ENCODE assay signal across 8 mouse cellular contexts in the genomic region with DNA sequence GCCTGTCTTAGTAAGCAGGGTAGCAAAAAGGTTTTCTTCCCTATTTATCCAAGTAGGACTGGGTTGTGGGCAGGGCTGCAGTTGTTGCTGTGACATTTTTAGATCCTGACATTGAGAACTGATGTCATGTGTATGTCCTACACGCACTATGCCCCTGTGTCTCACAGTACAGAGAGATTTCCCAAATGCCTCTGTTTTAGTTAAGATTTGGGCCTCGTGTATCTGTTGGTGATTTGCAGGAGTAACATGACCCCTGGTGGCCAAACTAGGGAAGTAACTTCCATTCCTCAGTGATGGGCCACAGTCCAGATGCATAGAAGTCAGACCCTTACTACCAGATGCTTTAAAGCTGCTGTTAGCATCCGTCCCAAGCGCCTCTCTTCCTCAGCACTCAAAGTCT. TPM values are rescaled to one million over a fixed set of nuclear protein-coding genes. Genes with fewer than 3 reads are reported as not detected.
DNase-seq lines count a peak whose midpoint lies in the region; ATAC-seq and TF ChIP-seq lines count a peak whose summit lies in the region.

No protein-coding gene starts in this region.

- no peaks in the 10 kb centered on the region for H3K36me3 ChIP-seq in forebrain, embryonic 12.5 days (replicated peaks)
- H3K36me3 ChIP-seq in limb, embryonic 13.5 days: no peaks in the 10 kb centered on the region
- no peaks in the 10 kb centered on the region for H3K36me3 ChIP-seq in neural tube, embryonic 11.5 days (ENCODE audit: control insufficient read depth, insufficient read depth, low read length)

- DNase-seq in 3134 (ENCODE audit: extremely low read depth, insufficient read length, low spot score): peak; percentile 42
- DNase-seq in B cell, adult 2 months: peak; percentile 77 to 81
- peak; percentile 90 for DNase-seq in brain, embryonic 14.5 days (ENCODE audit: low read depth)
- peak; percentile 83 for DNase-seq in induced T-regulatory cell, adult 2 months (ENCODE audit: low read depth)
- peak; percentile 63 for DNase-seq in neural tube, embryonic 11.5 days (ENCODE audit: low spot score)
- DNase-seq in ovary, postnatal 36 days (ENCODE audit: low spot score): no peak

- no peak overlapping the region for H3K4me2 ChIP-seq in forebrain, embryonic 12.5 days
- H3K4me2 ChIP-seq in limb, embryonic 13.5 days (replicated peaks): no peak overlapping the region
- no peak overlapping the region for H3K4me2 ChIP-seq in neural tube, embryonic 11.5 days (ENCODE audit: low read depth)

- 4% methylated on average over 4 of the region's 4 CpGs for WGBS in forebrain, embryonic 12.5 days
- whole genome bisulfite sequencing in limb, embryonic 13.5 days: 6% methylated on average over 4 of the region's 4 CpGs
- WGBS in neural tube, embryonic 11.5 days: 7% methylated on average over 4 of the region's 4 CpGs

- H3K4me3 ChIP-seq in forebrain, embryonic 12.5 days (replicated peaks): no peak overlapping the region
- H3K4me3 ChIP-seq in limb, embryonic 13.5 days: no peak overlapping the region
- H3K4me3 ChIP-seq in neural tube, embryonic 11.5 days (ENCODE audit: low read depth, low read length): no peak overlapping the region

- peaks cover 20% of the 10 kb centered on the region for H3K4me1 ChIP-seq in forebrain, embryonic 12.5 days
- peaks cover 17% of the 10 kb centered on the region for H3K4me1 ChIP-seq in limb, embryonic 13.5 days
- peaks cover 6% of the 10 kb centered on the region for H3K4me1 ChIP-seq in neural tube, embryonic 11.5 days (ENCODE audit: control insufficient read depth, insufficient read depth, low read length)

- no peak for TF ChIP-seq POLR2A in brain, embryonic 14.5 days (IDR thresholded peaks at IDR 0.05; ENCODE audit: borderline replicate concordance, extremely low read depth, insufficient read depth, insufficient read length, poor library complexity, severe bottlenecking)

- no peaks in the 10 kb centered on the region for H3K9me3 ChIP-seq in forebrain, embryonic 12.5 days
- no peaks in the 10 kb centered on the region for H3K9me3 ChIP-seq in limb, embryonic 13.5 days
- no peaks in the 10 kb centered on the region for H3K9me3 ChIP-seq in neural tube, embryonic 11.5 days (ENCODE audit: control insufficient read depth, low read length)

- no peak overlapping the region for H3K27ac ChIP-seq in forebrain, embryonic 12.5 days
- peak overlapping the region; percentile 22; the same call in 1 of the 2 replicates for H3K27ac ChIP-seq in limb, embryonic 13.5 days
- H3K27ac ChIP-seq in neural tube, embryonic 11.5 days (ENCODE audit: low read depth, low read length): no peak overlapping the region

- peak; percentile 5; the same call in 1 of the 2 replicates for ATAC-seq in forebrain, embryonic 12.5 days (ENCODE audit: low FRiP score)
- peak; percentile 18; the same call in 1 of the 2 replicates for ATAC-seq in limb, embryonic 13.5 days (ENCODE audit: low FRiP score, low read depth)
- no peak for ATAC-seq in neural tube, embryonic 11.5 days (ENCODE audit: insufficient read depth, low FRiP score, low TSS enrichment)

- peak; percentile 83; the same call in 1 of the 2 replicates for TF ChIP-seq CTCF in brain, embryonic 14.5 days (IDR thresholded peaks at IDR 0.05; ENCODE audit: borderline replicate concordance, extremely low read depth, insufficient read depth, insufficient read length)

- no peak overlapping the region for H3K9ac ChIP-seq in forebrain, embryonic 12.5 days
- H3K9ac ChIP-seq in limb, embryonic 13.5 days: no peak overlapping the region; the same call in 1 of the 2 replicates
- H3K9ac ChIP-seq in neural tube, embryonic 11.5 days (ENCODE audit: low read length): no peak overlapping the region

- peaks cover 10% of the 10 kb centered on the region; the same call in 1 of the 2 replicates for H3K27me3 ChIP-seq in forebrain, embryonic 12.5 days
- H3K27me3 ChIP-seq in limb, embryonic 13.5 days: no peaks in the 10 kb centered on the region
- H3K27me3 ChIP-seq in neural tube, embryonic 11.5 days (ENCODE audit: control insufficient read depth, insufficient read depth, low read length): no peaks in the 10 kb centered on the region

RNA-seq across cellular contexts. Expression of gene Chd4, which starts 11.4 kb away (rescaled TPM):
- 69.8 and 142 TPM in 2 replicates for polyA plus RNA-seq in brain, embryonic 14.5 days (2012; rRNA removed)
- 120 and 124 TPM in 2 replicates for polyA plus RNA-seq in forebrain, embryonic 12.5 days (2016; fragmentation: Nextera tagmentation; extraction: Ambion mirVana)
- polyA plus RNA-seq in limb, embryonic 13.5 days (2015; fragmentation: Nextera tagmentation; extraction: Ambion mirVana): 86.8 and 93.4 TPM in 2 replicates
- polyA plus RNA-seq in neural tube, embryonic 11.5 days (2014; fragmentation: Nextera tagmentation; extraction: Ambion mirVana): 117 and 123 TPM in 2 replicates

RNA-seq across cellular contexts. Expression of gene Lpar5, which starts 16.7 kb away (rescaled TPM):
- 1.0 and 1.2 TPM in 2 replicates for polyA plus RNA-seq in brain, embryonic 14.5 days (2012; rRNA removed)
- 0.31 TPM in 1 of 2 replicates, not detected in the other for polyA plus RNA-seq in forebrain, embryonic 12.5 days (2016; fragmentation: Nextera tagmentation; extraction: Ambion mirVana)
- 0.45 and 0.80 TPM in 2 replicates for polyA plus RNA-seq in limb, embryonic 13.5 days (2015; fragmentation: Nextera tagmentation; extraction: Ambion mirVana)
- polyA plus RNA-seq in neural tube, embryonic 11.5 days (2014; fragmentation: Nextera tagmentation; extraction: Ambion mirVana): 0.34 and 0.57 TPM in 2 replicates

RNA-seq across cellular contexts. Expression of gene Acrbp, which starts 34.9 kb away (rescaled TPM):
- polyA plus RNA-seq in brain, embryonic 14.5 days (2012; rRNA removed): 29.5 and 32.6 TPM in 2 replicates
- polyA plus RNA-seq in forebrain, embryonic 12.5 days (2016; fragmentation: Nextera tagmentation; extraction: Ambion mirVana): 14.7 and 17.7 TPM in 2 replicates
- 16.5 and 19.2 TPM in 2 replicates for polyA plus RNA-seq in limb, embryonic 13.5 days (2015; fragmentation: Nextera tagmentation; extraction: Ambion mirVana)
- 10.9 and 11.7 TPM in 2 replicates for polyA plus RNA-seq in neural tube, embryonic 11.5 days (2014; fragmentation: Nextera tagmentation; extraction: Ambion mirVana)

RNA-seq across cellular contexts. Expression of gene Ing4, which starts 44.9 kb away (rescaled TPM):
- 127 and 169 TPM in 2 replicates for polyA plus RNA-seq in brain, embryonic 14.5 days (2012; rRNA removed)
- polyA plus RNA-seq in forebrain, embryonic 12.5 days (2016; fragmentation: Nextera tagmentation; extraction: Ambion mirVana): 163 and 164 TPM in 2 replicates
- 183 and 190 TPM in 2 replicates for polyA plus RNA-seq in limb, embryonic 13.5 days (2015; fragmentation: Nextera tagmentation; extraction: Ambion mirVana)
- 130 and 132 TPM in 2 replicates for polyA plus RNA-seq in neural tube, embryonic 11.5 days (2014; fragmentation: Nextera tagmentation; extraction: Ambion mirVana)

RNA-seq across cellular contexts. Expression of gene Nop2, which starts 47.3 kb away (rescaled TPM):
- polyA plus RNA-seq in brain, embryonic 14.5 days (2012; rRNA removed): 32.6 and 34.6 TPM in 2 replicates
- 62.9 and 63.6 TPM in 2 replicates for polyA plus RNA-seq in forebrain, embryonic 12.5 days (2016; fragmentation: Nextera tagmentation; extraction: Ambion mirVana)
- polyA plus RNA-seq in limb, embryonic 13.5 days (2015; fragmentation: Nextera tagmentation; extraction: Ambion mirVana): 65.6 and 67.1 TPM in 2 replicates
- 62.7 and 63.4 TPM in 2 replicates for polyA plus RNA-seq in neural tube, embryonic 11.5 days (2014; fragmentation: Nextera tagmentation; extraction: Ambion mirVana)
